Mouse (Mus musculus): ENCODE results near the gene Defa17. TPM values are rescaled to one million over a fixed set of nuclear protein-coding genes. Genes with fewer than 3 reads are reported as not detected.
"Not testable (repeated sequence)": the region's sequence is repeated elsewhere in the genome, so short reads cannot be mapped to it uniquely, and the experiment has no call there.

Gene Defa17
- total RNA-seq (2021), result not detected
- long read RNA-seq, experiment 1, result 0 reads
- long read RNA-seq, experiment 2, result 0 reads

DNA sequence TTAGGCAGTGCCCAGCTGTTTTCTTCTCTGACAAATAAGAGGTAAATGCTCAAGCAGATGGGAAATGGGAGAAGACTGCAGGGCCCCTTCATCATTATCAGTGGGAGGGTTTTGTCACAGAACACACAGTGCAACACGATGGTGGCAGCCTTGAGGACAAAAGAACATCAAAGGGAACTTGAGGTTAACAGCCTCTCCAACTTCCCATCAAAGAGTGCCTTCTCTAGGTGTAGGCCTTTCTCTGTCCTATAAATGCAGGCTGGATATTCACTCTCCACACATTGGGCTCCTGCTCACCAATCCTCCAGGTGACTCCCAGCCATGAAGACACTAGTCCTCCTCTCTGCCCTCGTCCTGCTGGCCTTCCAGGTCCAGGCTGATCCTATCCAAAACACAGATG lies at the start of gene Defa17:
TSS of gene Defa17 (plus strand) at position 301 of the 400 bp plus-strand sequence.
- not testable (repeated sequence) for DNase-seq (ENCODE audit: low spot score in 2 of 2)

DNA sequence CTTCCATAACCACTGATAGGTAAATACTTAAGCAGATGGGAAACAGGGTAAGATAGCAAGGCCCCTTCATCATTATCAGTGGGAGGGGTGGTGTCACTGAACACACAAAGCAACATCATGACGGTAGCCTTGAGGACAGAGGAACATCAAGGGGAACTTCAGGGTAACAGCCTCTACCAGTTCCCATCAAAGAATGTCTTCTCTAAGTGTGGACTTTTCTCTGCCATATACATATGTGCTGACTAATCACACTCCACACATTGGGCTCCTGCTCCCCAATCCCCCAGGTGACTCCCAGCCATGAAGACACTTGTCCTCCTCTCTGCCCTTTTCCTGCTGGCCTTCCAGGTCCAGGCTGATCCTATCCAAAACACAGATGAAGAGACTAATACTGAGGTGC lies 37.7 kb upstream of the Defa17 start, which contains the start of gene Defa26:
TSS of gene Defa26 (plus strand) at position 301 of the 400 bp plus-strand sequence.
- DNase-seq (ENCODE audit: low spot score in 2 of 2), result not testable (repeated sequence)

GRCm38 (mm10) chr8:21665497-21665896 lies 9.9 kb downstream of the Defa17 start, which contains the start of gene Defa34:
Defa34 (plus strand) TSS chr8:21665797.
- DNase-seq (ENCODE audit: low spot score in 2 of 2), result not testable (repeated sequence)

DNA sequence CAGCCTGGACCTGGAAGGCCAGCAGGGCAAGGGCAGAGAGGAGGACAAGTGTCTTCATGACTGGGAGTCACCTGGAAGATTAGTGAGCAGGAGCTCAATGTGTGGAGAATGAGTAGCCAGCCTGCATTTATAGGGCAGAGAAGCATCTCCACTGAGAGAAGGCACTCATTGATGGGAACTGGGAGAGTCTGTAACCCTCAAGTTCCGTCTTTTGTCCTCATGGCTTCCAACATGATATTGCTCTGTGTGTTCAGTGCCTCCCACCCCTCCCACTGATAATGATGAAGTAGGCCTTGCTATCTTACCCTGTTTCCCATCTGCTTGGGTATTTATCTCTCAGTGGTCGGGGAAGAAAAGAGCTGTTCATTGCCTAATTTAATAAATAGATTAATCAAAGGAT lies 48.0 kb downstream of the Defa17 start, which contains the start of gene AY761184:
TSS of gene AY761184 (minus strand) at position 101 of the 400 bp plus-strand sequence.
- DNase-seq (ENCODE audit: low spot score in 2 of 2), result not testable (repeated sequence)

Other genes starting within 250 kb of the Defa17 start
- not detected for gene Defa36, start 228.4 kb upstream of the Defa17 start, total RNA-seq (2021)
- not detected for gene Gm7849, start 199.2 kb upstream of the Defa17 start, total RNA-seq (2021)
- gene Defa20, start 146.5 kb upstream of the Defa17 start, total RNA-seq (2021), result not detected
- not detected for gene Defa32, start 126.7 kb upstream of the Defa17 start, total RNA-seq (2021)
- gene Defa37, start 90.4 kb upstream of the Defa17 start, total RNA-seq (2021), result not detected
- not detected for gene Defa28, start 72.8 kb upstream of the Defa17 start, total RNA-seq (2021)
- gene Gm7861, start 61.3 kb upstream of the Defa17 start, total RNA-seq (2021), result not detected
- gene Defa26, start 37.6 kb upstream of the Defa17 start, total RNA-seq (2021), result not detected
- not detected for gene Defa34, start 10.0 kb downstream of the Defa17 start, total RNA-seq (2021)
- gene AY761184, start 47.9 kb downstream of the Defa17 start, total RNA-seq (2021), result not detected
- gene Defa24, start 78.7 kb downstream of the Defa17 start, total RNA-seq (2021), result not detected
- gene Defb50, start 167.8 kb downstream of the Defa17 start, total RNA-seq (2021), result not detected
- gene Defb2, start 184.1 kb downstream of the Defa17 start, total RNA-seq (2021), result not detected
- gene Defb10, start 203.1 kb downstream of the Defa17 start, total RNA-seq (2021), result not detected
- gene Defb9, start 229.6 kb downstream of the Defa17 start, total RNA-seq (2021), result not detected